Mouse (Mus musculus) MEL (cell line): ENCODE measurements around the gene Glipr2. TPM values are rescaled to one million over a fixed set of nuclear protein-coding genes. Genes with fewer than 3 reads are reported as not detected.

Experiments used
- DNase-seq: peaks from one replicate; pipeline ENCODE4 v3.0.0; 2011; ENCODE audit warnings: low read depth, low spot score
- H3K27ac ChIP-seq: 2 replicates; pipeline ENCODE4 v1.5.1; 2012; ENCODE audit warnings: low read depth, mild to moderate bottlenecking, control low read depth, low read length, moderate library complexity; ENCODE audit not compliant: control insufficient read depth
- H3K27me3 ChIP-seq, 2 experiments: fragments of 150-350 bp in 1 of 2; sonication (generic) in 1 of 2; 2 replicates each; pipeline ENCODE4 v1.6.1; 2012; ENCODE audit warnings: low read length in 2 of 2, mild to moderate bottlenecking in 2 of 2, improper control_type of control experiment in 1 of 2, moderate library complexity in 1 of 2; ENCODE audit not compliant: insufficient read depth in 2 of 2, control insufficient read depth in 1 of 2
- H3K36me3 ChIP-seq, 2 experiments: 2 replicates each; pipeline ENCODE4 v1.6.1; 2012 to 2014; ENCODE audit warnings: low read length in 2 of 2, improper control_type of control experiment in 1 of 2, inconsistent platforms in 1 of 2, mild to moderate bottlenecking in 1 of 2; ENCODE audit not compliant: insufficient read depth in 2 of 2, control insufficient read depth in 1 of 2
- H3K4me1 ChIP-seq, 2 experiments: fragments of 150-350 bp in 1 of 2; sonication (generic) in 1 of 2; 2 replicates each; pipeline ENCODE4 v1.6.1; 2012; ENCODE audit warnings: low read length in 2 of 2, improper control_type of control experiment in 1 of 2, mild to moderate bottlenecking in 1 of 2; ENCODE audit not compliant: insufficient read depth in 2 of 2, control insufficient read depth in 1 of 2
- H3K4me3 ChIP-seq, 2 experiments: fragments of 150-350 bp in 1 of 2; sonication (generic) in 1 of 2; 2 replicates each; pipeline ENCODE4 v1.5.1; 2012; ENCODE audit warnings: low read depth in 2 of 2, low read length in 2 of 2, mild to moderate bottlenecking in 2 of 2, moderate library complexity in 2 of 2, control low read depth in 1 of 2, improper control_type of control experiment in 1 of 2; ENCODE audit not compliant: control insufficient read depth in 1 of 2, insufficient read depth in 1 of 2
- H3K79me2 ChIP-seq: 2 replicates; pipeline ENCODE4 v1.6.1; 2012; ENCODE audit warnings: mild to moderate bottlenecking, low read length, moderate library complexity; ENCODE audit not compliant: control insufficient read depth, poor library complexity, insufficient read depth
- H3K9ac ChIP-seq: 2 replicates; pipeline ENCODE4 v1.6.1; 2012; ENCODE audit warnings: low read depth, mild to moderate bottlenecking, control low read depth, low read length, moderate library complexity; ENCODE audit not compliant: control insufficient read depth, poor library complexity, severe bottlenecking
- H3K9me3 ChIP-seq: fragments of 150-350 bp; sonication (generic); replicated peaks from 2 replicates; pipeline ENCODE4 v1.6.1; 2012; ENCODE audit warnings: mild to moderate bottlenecking, low read length, improper control_type of control experiment, moderate library complexity; ENCODE audit not compliant: insufficient read depth
- CHD1 ChIP-seq: IDR thresholded peaks from 2 replicates; pipeline ENCODE4 v1.6.1; 2012; ENCODE audit warnings: low read depth, mild to moderate bottlenecking, inconsistent platforms, low read length, improper control_type of control experiment
- CHD2 ChIP-seq: IDR thresholded peaks from 2 replicates; pipeline ENCODE4 v1.6.1; 2011; ENCODE audit warnings: low read length, improper control_type of control experiment
- E2F4 ChIP-seq: IDR thresholded peaks from 2 replicates; pipeline ENCODE4 v1.6.1; 2011; ENCODE audit warnings: low read depth, low read length, improper control_type of control experiment, borderline replicate concordance
- ELF1 ChIP-seq: IDR thresholded peaks from 2 replicates; pipeline ENCODE4 v1.6.1; 2014; ENCODE audit warnings: low read depth, mild to moderate bottlenecking, inconsistent platforms, low read length, improper control_type of control experiment, moderate library complexity
- EP300 ChIP-seq, 2 experiments: IDR thresholded peaks; 2 replicates each; pipeline ENCODE4 v1.6.1; 2011; ENCODE audit warnings: improper control_type of control experiment in 2 of 2, low read length in 2 of 2, low read depth in 1 of 2, mild to moderate bottlenecking in 1 of 2
- ETS1 ChIP-seq: IDR thresholded peaks from 2 replicates; pipeline ENCODE4 v1.6.1; 2012; ENCODE audit warnings: low read depth, mild to moderate bottlenecking, inconsistent platforms, low read length, improper control_type of control experiment, moderate library complexity
- GATA1 ChIP-seq: IDR thresholded peaks from 2 replicates; pipeline ENCODE4 v1.6.1; 2011; ENCODE audit warnings: low read depth, low read length, improper control_type of control experiment
- HCFC1 ChIP-seq: IDR thresholded peaks from 2 replicates; pipeline ENCODE4 v1.6.1; 2012; ENCODE audit warnings: low read depth, mild to moderate bottlenecking, inconsistent platforms, low read length, improper control_type of control experiment, moderate library complexity
- JUND ChIP-seq: IDR thresholded peaks from 2 replicates; pipeline ENCODE4 v1.6.1; 2011; ENCODE audit warnings: low read depth, mild to moderate bottlenecking, improper control_type of control experiment, low read length
- KAT2A ChIP-seq: conservative IDR thresholded peaks from 2 replicates; pipeline ENCODE4 v1.6.1; 2012; ENCODE audit warnings: low read depth, low read length, improper control_type of control experiment, inconsistent platforms
- MAFK ChIP-seq: IDR thresholded peaks from 2 replicates; pipeline ENCODE4 v1.6.1; 2011; ENCODE audit warnings: low read depth, mild to moderate bottlenecking, low read length, improper control_type of control experiment, borderline replicate concordance
- MAX ChIP-seq: IDR thresholded peaks from 2 replicates; pipeline ENCODE4 v1.6.1; 2011; ENCODE audit warnings: low read length, improper control_type of control experiment
- MAZ ChIP-seq: IDR thresholded peaks from 2 replicates; pipeline ENCODE4 v1.6.1; 2012; ENCODE audit warnings: low read depth, mild to moderate bottlenecking, inconsistent platforms, low read length, improper control_type of control experiment
- MEF2A ChIP-seq: IDR thresholded peaks from 2 replicates; pipeline ENCODE4 v1.6.1; 2014; ENCODE audit warnings: low read depth, mild to moderate bottlenecking, inconsistent platforms, low read length, improper control_type of control experiment; ENCODE audit not compliant: poor library complexity, insufficient replicate concordance, severe bottlenecking; ENCODE audit errors: extremely low read depth
- MXI1 ChIP-seq: IDR thresholded peaks from 2 replicates; pipeline ENCODE4 v1.6.1; 2011; ENCODE audit warnings: mild to moderate bottlenecking, low read depth, low read length, improper control_type of control experiment
- MYB ChIP-seq: IDR thresholded peaks from 2 replicates; pipeline ENCODE4 v1.6.1; 2011; ENCODE audit warnings: mild to moderate bottlenecking, low read depth, low read length, improper control_type of control experiment
- MYC ChIP-seq: IDR thresholded peaks from 2 replicates; pipeline ENCODE4 v1.6.1; 2011; ENCODE audit warnings: low read depth, mild to moderate bottlenecking, low read length, improper control_type of control experiment, moderate library complexity
- NELFE ChIP-seq: IDR thresholded peaks from 2 replicates; pipeline ENCODE4 v1.6.1; 2011; ENCODE audit warnings: low read depth, low read length, improper control_type of control experiment
- NRF1 ChIP-seq: IDR thresholded peaks from 2 replicates; pipeline ENCODE4 v1.6.1; 2014; ENCODE audit warnings: low read depth, mild to moderate bottlenecking, inconsistent platforms, low read length, improper control_type of control experiment, moderate library complexity; ENCODE audit not compliant: poor library complexity, insufficient read depth, severe bottlenecking
- POLR2A ChIP-seq, 2 experiments: IDR thresholded peaks; 2 replicates each; pipeline ENCODE4 v1.6.1; 2011 to 2012; ENCODE audit warnings: low read length in 2 of 2, mild to moderate bottlenecking in 2 of 2, control low read depth in 1 of 2, improper control_type of control experiment in 1 of 2, low read depth in 1 of 2, moderate library complexity in 1 of 2; ENCODE audit not compliant: control insufficient read depth in 1 of 2, insufficient read depth in 1 of 2, poor library complexity in 1 of 2
- POLR2AphosphoS2 ChIP-seq: IDR thresholded peaks from 2 replicates; pipeline ENCODE4 v1.6.1; 2011; ENCODE audit warnings: low read length, improper control_type of control experiment
- POLR2AphosphoS5 ChIP-seq: IDR thresholded peaks from 2 replicates; pipeline ENCODE4 v1.6.1; 2012; ENCODE audit warnings: low read depth, borderline replicate concordance, mild to moderate bottlenecking, inconsistent platforms, low read length, moderate library complexity, mixed read lengths
- RCOR1 ChIP-seq: IDR thresholded peaks from 2 replicates; pipeline ENCODE4 v1.6.1; 2012; ENCODE audit warnings: low read depth, mild to moderate bottlenecking, inconsistent platforms, low read length, improper control_type of control experiment
- SIN3A ChIP-seq: IDR thresholded peaks from 2 replicates; pipeline ENCODE4 v1.6.1; 2012; ENCODE audit warnings: low read length, improper control_type of control experiment, inconsistent platforms
- SMC3 ChIP-seq: IDR thresholded peaks from 2 replicates; pipeline ENCODE4 v1.6.1; 2011; ENCODE audit warnings: low read depth, low read length, improper control_type of control experiment
- TAL1 ChIP-seq: IDR thresholded peaks from 2 replicates; pipeline ENCODE4 v1.6.1; 2012; ENCODE audit warnings: mild to moderate bottlenecking, inconsistent platforms, low read length, moderate library complexity, mixed read lengths
- TBP ChIP-seq: IDR thresholded peaks from 2 replicates; pipeline ENCODE4 v1.8.0; 2011; ENCODE audit warnings: low read depth, low read length, improper control_type of control experiment
- TCF12 ChIP-seq: IDR thresholded peaks from 2 replicates; pipeline ENCODE4 v1.6.1; 2014; ENCODE audit warnings: low read depth, mild to moderate bottlenecking, inconsistent platforms, low read length, improper control_type of control experiment, moderate library complexity
- USF1 ChIP-seq: IDR thresholded peaks from 2 replicates; pipeline ENCODE4 v1.6.1; 2014; ENCODE audit warnings: low read depth, mild to moderate bottlenecking, inconsistent platforms, low read length, improper control_type of control experiment, moderate library complexity
- USF2 ChIP-seq, 2 experiments: IDR thresholded peaks; 2 replicates each; pipeline ENCODE4 v1.6.1; 2011 to 2012; ENCODE audit warnings: improper control_type of control experiment in 2 of 2, low read length in 2 of 2, borderline replicate concordance in 1 of 2, inconsistent platforms in 1 of 2, low read depth in 1 of 2, mild to moderate bottlenecking in 1 of 2; ENCODE audit not compliant: insufficient read depth in 1 of 2
- ZC3H11A ChIP-seq: IDR thresholded peaks from 2 replicates; pipeline ENCODE4 v1.6.1; 2012; ENCODE audit warnings: low read depth, mild to moderate bottlenecking, inconsistent platforms, low read length, improper control_type of control experiment
- ZKSCAN1 ChIP-seq: IDR thresholded peaks from 2 replicates; pipeline ENCODE4 v1.6.1; 2012; ENCODE audit warnings: low read depth, mild to moderate bottlenecking, inconsistent platforms, low read length, improper control_type of control experiment, moderate library complexity
- ZMIZ1 ChIP-seq: IDR thresholded peaks from 2 replicates; pipeline ENCODE4 v1.6.1; 2012; ENCODE audit warnings: low read depth, mild to moderate bottlenecking, inconsistent platforms, low read length, improper control_type of control experiment, moderate library complexity
- polyA plus RNA-seq, 2 experiments: library from polyadenylated mRNA; stranded (reverse) in 1 of 2; unstranded in 1 of 2; fragments of >175 nt in 1 of 2; fragments of >200 nt in 1 of 2; gene quantifications; 2 replicates each; pipeline versions ENCODE4 v1.2.1 to v1.2.4; 2012; ENCODE audit warnings: low replicate concordance in 2 of 2, low read depth in 1 of 2; ENCODE audit not compliant: insufficient read length in 2 of 2, insufficient read depth in 1 of 2, missing spikeins in 1 of 2
- total RNA-seq: library from RNA; depleted of rRNA; stranded (reverse); fragments of 300-350 nt; gene quantifications from 2 replicates; pipeline ENCODE4 v1.2.3, GENCODE M21; 2012

Glipr2 gene
- total and polyA plus RNA-seq, 3 experiments = 22.8 to 25.0 TPM; not detected in 1

GRCm38 (mm10) chr4:44003622-44004021 is 46.4 kb downstream of the Glipr2 start (continued):
- TF ChIP-seq HCFC1 (peak; percentile 61; the same call in 1 of the 2 replicates), CHD1 (no peak), MAFK (no peak), TBP (peak; percentile 78), NELFE (peak; percentile 64), USF1 (peak; percentile 91), MAZ (no peak), RCOR1 (no peak), POLR2AphosphoS2 (no peak; the same call in 1 of the 2 replicates), ZKSCAN1 (no peak), MYC (no peak; the same call in 1 of the 2 replicates), MXI1 (peak; percentile 85)

- Histone ChIP-seq H3K9ac (peak within 1 kb of the TSS; percentile 65), H3K4me1 (peaks cover 0 to 8% of the 10 kb centered on the region in 2 experiments; a peak in 2 of 4 replicates), H3K79me2 (peaks cover 3% of the 10 kb centered on the region; the same call in 1 of the 2 replicates), H3K27ac (peak within 1 kb of the TSS; percentile 97), H3K9me3 (no peaks in the 10 kb centered on the region), H3K27me3 (no peaks in the 10 kb centered on the region), H3K4me3 (peak within 1 kb of the TSS; percentile 21 to 43), H3K36me3 (peaks cover 0 to 10% of the 10 kb centered on the region in 2 experiments; a peak in 2 of 4 replicates)
- TF ChIP-seq CHD1 (no peak), JUND (no peak), TBP (peak; percentile 85), TAL1 (peak; percentile 90), NRF1 (no peak), ZMIZ1 (no peak), POLR2A (IDR thresholded peaks at IDR 0.05; ENCODE audit: control insufficient read depth in 1 of 2, insufficient read depth in 1 of 2, low read depth in 1 of 2, low read length in 2 of 2, poor library complexity in 1 of 2) (peak; percentile 35 to 76; a peak in 3 of 4 replicates), CHD2 (no peak), USF2 (IDR thresholded peaks at IDR 0.05; ENCODE audit: borderline replicate concordance in 1 of 2, insufficient read depth in 1 of 2, low read depth in 1 of 2, low read length in 2 of 2) (no peak), USF1 (no peak), MYB (peak; percentile 80), TCF12 (peak; percentile 89), GATA1 (peak; percentile 98), SIN3A (peak; percentile 73), MAZ (no peak), SMC3 (no peak), EP300 (IDR thresholded peaks at IDR 0.05; ENCODE audit: low read depth in 1 of 2, low read length in 2 of 2) (peak; percentile 74 to 97), ZC3H11A (no peak), POLR2AphosphoS5 (no peak), ELF1 (no peak), RCOR1 (no peak), ETS1 (peak; percentile 86), E2F4 (no peak), MAX (peak; percentile 71), MEF2A (no peak), KAT2A (no peak)
- peak; percentile 95 for DNase-seq
Measured at GRCm38 (mm10) chr4:44004126-44004525, 46.9 kb downstream of the Glipr2 start, which contains the start of gene Clta. Gene Clta (plus strand): TSS chr4:44004452.
